ENCODE assay signal across 8 mouse cellular contexts in the genomic region with DNA sequence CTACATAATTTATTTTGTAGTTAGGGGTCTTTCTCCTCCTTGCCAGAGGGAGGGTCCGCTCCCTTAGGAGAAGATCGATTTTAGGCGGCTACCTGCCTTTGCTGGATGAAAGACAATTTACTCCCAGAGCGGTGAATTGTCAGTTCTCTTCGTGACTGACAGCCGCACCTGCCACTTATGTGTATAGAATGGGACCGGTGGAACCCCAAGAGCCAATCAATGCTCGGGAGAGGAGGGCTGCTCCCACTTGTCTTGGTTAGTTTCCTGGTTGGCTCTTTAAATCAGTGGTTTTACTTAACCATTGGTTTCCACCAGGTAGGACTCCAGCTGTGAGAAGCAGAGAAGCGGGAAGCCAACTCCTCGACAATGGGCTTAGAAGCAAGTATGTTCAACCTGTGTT. TPM values are rescaled to one million over a fixed set of nuclear protein-coding genes. Genes with fewer than 3 reads are reported as not detected.
DNase-seq lines count a peak whose midpoint lies in the region; ATAC-seq and TF ChIP-seq lines count a peak whose summit lies in the region.

No protein-coding gene starts in this region.

- ATAC-seq in heart, embryonic 12.5 days (ENCODE audit: insufficient number of reproducible peaks, low FRiP score): no peak
- ATAC-seq in kidney, postnatal 0 days (replicated peaks; ENCODE audit: low FRiP score, low read depth): peak; percentile 71; the same call in 1 of the 2 replicates
- ATAC-seq in limb, embryonic 15.5 days (ENCODE audit: insufficient number of reproducible peaks, low FRiP score, low TSS enrichment, low read depth): no peak

- no peak for TF ChIP-seq CTCF in kidney, postnatal 0 days (IDR thresholded peaks at IDR 0.05; ENCODE audit: low read depth)

- peak overlapping the region; percentile 96 for H3K4me2 ChIP-seq in heart, embryonic 12.5 days
- peak overlapping the region; percentile 97 for H3K4me2 ChIP-seq in kidney, postnatal 0 days (ENCODE audit: low read length)
- H3K4me2 ChIP-seq in limb, embryonic 15.5 days: peak overlapping the region; percentile 99

- H3K27me3 ChIP-seq in heart, embryonic 12.5 days (replicated peaks): peaks cover 9% of the 10 kb centered on the region; the same call in 1 of the 2 replicates
- H3K27me3 ChIP-seq in kidney, postnatal 0 days (ENCODE audit: insufficient read depth, low read length): no peaks in the 10 kb centered on the region
- 0 out of 2 replicates have a peak, but pooled peaks cover 18% of the 10 kb centered on the region for H3K27me3 ChIP-seq in limb, embryonic 15.5 days

- no peak overlapping the region for H3K9ac ChIP-seq in heart, embryonic 12.5 days
- H3K9ac ChIP-seq in kidney, postnatal 0 days (ENCODE audit: low read depth, low read length): no peak overlapping the region
- no peak overlapping the region for H3K9ac ChIP-seq in limb, embryonic 15.5 days

- no peaks in the 10 kb centered on the region for H3K36me3 ChIP-seq in heart, embryonic 12.5 days
- no peaks in the 10 kb centered on the region for H3K36me3 ChIP-seq in kidney, postnatal 0 days (ENCODE audit: insufficient read depth, low read length)
- no peaks in the 10 kb centered on the region for H3K36me3 ChIP-seq in limb, embryonic 15.5 days

- DNase-seq in WW6 (ENCODE audit: low read depth, low spot score): peak; percentile 62
- peak; percentile 58 for DNase-seq in embryo, embryonic 10 days (ENCODE audit: low spot score)
- DNase-seq in kidney, postnatal 0 days (ENCODE audit: low spot score): peak; percentile 68
- DNase-seq in neural tube, embryonic 10.5 days (ENCODE audit: extremely low spot score, low spot score): peak; percentile 18
- peak; percentile 24 for DNase-seq in yolk sac, embryonic 10.5 days (ENCODE audit: low spot score)
- DNase-seq in thymus, postnatal 14 days: no peak

- no peak overlapping the region for H3K27ac ChIP-seq in heart, embryonic 12.5 days (ENCODE audit: poor library complexity, severe bottlenecking)
- no peak overlapping the region for H3K27ac ChIP-seq in kidney, postnatal 0 days
- no peak overlapping the region for H3K27ac ChIP-seq in limb, embryonic 15.5 days

- peak overlapping the region; percentile 74 for H3K4me3 ChIP-seq in heart, embryonic 12.5 days
- H3K4me3 ChIP-seq in kidney, postnatal 0 days (replicated peaks; ENCODE audit: low read depth, low read length): peak overlapping the region; percentile 60
- peak overlapping the region; percentile 58; the same call in 1 of the 2 replicates for H3K4me3 ChIP-seq in limb, embryonic 15.5 days

- H3K9me3 ChIP-seq in heart, embryonic 12.5 days (replicated peaks): no peaks in the 10 kb centered on the region
- H3K9me3 ChIP-seq in kidney, postnatal 0 days (replicated peaks; ENCODE audit: low read length): no peaks in the 10 kb centered on the region
- no peaks in the 10 kb centered on the region for H3K9me3 ChIP-seq in limb, embryonic 15.5 days

- 0 out of 2 replicates have a peak, but pooled peaks cover 2% of the 10 kb centered on the region for H3K4me1 ChIP-seq in heart, embryonic 12.5 days (replicated peaks)
- H3K4me1 ChIP-seq in kidney, postnatal 0 days (replicated peaks; ENCODE audit: insufficient read depth, low read length): 0 out of 2 replicates have a peak, but pooled peaks cover 5% of the 10 kb centered on the region
- H3K4me1 ChIP-seq in limb, embryonic 15.5 days: peaks cover 13% of the 10 kb centered on the region

- WGBS in heart, embryonic 12.5 days: 8% methylated on average over 10 of the region's 10 CpGs
- 9% methylated on average over 10 of the region's 10 CpGs for WGBS in kidney, postnatal 0 days
- WGBS in limb, embryonic 15.5 days: 6% methylated on average over 10 of the region's 10 CpGs

RNA-seq across cellular contexts. Expression of a gene that starts 1.1 kb away (rescaled TPM):
- 3.9 and 4.3 TPM in 2 replicates for polyA plus RNA-seq in heart, embryonic 12.5 days (2016; fragmentation: Nextera tagmentation; extraction: Ambion mirVana)
- 5.4 and 6.8 TPM in 2 replicates for polyA plus RNA-seq in kidney, postnatal 0 days (2015; fragmentation: Nextera tagmentation; extraction: Ambion mirVana)
- polyA plus RNA-seq in limb, embryonic 15.5 days (2015; fragmentation: Nextera tagmentation; extraction: Ambion mirVana): 5.3 and 6.1 TPM in 2 replicates
